Mouse (Mus musculus): ENCODE measurements at regions not wholly inside any gene's neighbourhood (a gene's known extent, or its start where the extent isn't known, plus 50 kb on each side); places are given as distances from the start of the nearest gene placed in this dataset.
"Not testable (repeated sequence)": the region's sequence is repeated elsewhere in the genome, so short reads cannot be mapped to it uniquely, and the experiment has no call there.

DNA sequence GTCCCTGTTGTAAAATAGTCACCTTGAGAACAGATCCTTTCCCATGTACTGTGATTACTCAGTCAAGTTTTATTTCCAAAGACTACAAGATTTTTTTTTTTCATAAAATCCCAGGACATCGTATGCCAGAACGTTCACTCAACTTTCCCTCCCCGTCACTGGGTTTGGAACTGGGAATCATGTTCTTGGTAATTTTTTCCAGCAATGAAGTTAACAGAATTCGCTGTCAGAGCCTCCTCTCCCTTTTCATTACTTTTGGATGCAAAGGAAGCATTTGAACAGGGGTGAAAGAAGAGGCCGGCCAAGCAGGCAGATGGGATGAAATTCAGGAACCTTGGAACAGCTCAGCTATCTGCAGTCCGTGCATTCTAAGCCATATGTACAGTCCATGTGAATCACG lies 589.7 kb upstream of the Clint1 start:
- DNase-seq, result no peak

DNA sequence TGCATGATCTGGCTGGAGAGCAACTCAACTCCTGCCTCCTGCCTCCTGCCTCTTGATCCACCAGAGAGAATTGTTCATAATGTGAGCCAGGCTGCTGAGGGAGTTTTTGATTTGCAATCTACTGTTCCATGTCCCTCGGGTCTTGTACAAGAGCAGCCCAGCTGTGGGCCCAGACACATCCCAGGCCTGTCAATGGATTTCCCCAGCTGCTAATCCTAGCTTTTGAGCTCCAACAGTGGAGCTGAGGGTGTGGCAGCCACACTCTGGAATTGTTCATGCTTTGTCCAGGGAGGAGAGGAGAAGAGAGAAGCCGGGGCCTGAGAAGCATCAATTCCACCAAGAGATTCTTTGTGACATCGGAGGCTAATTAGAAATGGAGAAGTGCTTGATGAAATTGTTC lies 587.9 kb upstream of the Clint1 start:
- DNase-seq, result peak; percentile 57

DNA sequence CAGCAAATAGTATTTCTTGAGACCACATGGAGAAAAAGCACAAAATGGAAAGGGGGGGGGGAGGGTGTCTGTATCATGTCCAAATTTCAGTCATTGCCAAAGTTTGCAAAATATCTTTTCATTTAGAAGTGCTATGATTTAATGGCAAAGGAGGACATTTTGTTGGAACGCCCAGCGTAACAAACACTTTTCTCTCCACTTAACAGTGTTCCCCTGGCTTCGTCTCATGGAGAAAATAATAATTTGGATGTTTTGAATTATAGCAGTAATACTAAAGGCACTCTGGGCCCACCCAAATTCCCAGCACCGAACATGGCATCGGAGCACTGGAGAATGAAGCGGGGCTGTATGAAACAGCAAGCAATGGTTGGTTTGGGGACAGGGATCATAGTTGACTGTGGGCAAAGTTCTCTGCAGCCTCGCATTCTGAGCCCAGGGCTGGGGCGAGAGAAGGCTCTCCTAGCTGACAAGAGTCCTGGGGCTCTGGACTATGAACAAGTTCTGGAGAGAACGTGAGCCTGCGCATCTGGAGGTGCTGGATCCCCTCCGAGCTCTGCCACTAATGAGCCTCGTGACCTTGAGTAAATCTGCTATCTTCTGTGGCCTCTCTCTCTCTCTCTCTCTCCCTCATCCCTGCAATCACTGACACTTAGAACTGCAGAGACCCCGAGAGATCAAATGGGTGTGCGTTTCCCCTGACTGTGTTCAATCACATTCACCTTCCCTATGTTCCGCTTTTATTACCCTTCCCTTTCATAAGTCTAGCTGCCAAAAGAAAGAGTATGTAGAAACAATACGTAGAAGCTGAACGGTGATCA lies 586.5 kb upstream of the Clint1 start:
- DNase-seq, result no peak

DNA sequence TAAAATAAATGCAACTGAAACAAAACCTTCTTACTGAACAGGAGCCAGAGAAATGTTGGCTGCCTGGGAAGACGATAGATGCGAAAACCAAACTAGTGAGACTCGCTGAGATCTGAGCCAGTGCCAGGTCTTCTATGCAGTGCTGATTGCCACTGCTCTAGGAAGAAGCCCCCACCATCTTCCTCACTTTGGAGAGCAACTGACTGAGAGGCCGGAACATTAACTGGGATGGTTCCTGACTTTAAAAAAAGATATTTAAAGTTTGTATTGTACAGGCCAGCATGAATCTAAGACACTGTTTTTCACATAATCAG lies 585.9 kb upstream of the Clint1 start:
- DNase-seq, result no peak

DNA sequence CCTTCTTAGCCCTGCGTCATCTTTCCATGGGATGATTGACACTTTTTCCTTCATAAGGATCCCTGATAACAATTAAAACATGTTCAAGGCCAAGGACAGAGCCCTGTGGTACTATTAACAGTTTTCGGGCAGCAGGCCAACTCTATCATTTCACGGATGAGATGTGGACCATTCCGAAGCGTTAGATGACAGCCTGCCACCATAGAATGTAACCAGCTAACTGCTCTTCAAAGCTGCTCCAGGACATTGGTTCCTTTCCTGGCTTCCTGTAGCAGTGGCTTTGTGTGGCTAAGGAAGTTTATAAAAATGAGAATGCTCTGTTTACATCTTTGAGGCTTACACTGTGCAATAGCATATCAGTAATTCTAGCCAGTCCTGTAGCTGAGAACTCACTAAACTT lies 582.6 kb upstream of the Clint1 start:
- peak; percentile 46 for DNase-seq

DNA sequence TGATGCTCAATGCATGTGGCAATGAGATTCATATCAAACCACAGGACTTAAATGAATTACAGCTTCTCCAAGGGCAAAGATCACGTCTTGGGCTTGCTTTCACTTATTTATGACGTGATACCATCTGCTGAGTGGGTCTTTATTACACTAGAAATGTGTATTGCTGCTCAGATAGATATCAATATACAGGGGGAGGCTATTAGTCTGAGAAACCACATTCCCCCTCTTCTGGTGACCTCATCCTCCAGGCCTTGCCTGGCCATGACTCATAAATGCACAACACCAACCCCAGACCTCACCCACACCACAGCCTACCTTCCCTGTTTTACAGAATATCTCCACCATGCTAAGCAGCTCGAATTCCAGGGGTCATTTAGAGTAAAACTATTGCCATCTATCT lies 580.6 kb upstream of the Clint1 start:
- no peak for DNase-seq

DNA sequence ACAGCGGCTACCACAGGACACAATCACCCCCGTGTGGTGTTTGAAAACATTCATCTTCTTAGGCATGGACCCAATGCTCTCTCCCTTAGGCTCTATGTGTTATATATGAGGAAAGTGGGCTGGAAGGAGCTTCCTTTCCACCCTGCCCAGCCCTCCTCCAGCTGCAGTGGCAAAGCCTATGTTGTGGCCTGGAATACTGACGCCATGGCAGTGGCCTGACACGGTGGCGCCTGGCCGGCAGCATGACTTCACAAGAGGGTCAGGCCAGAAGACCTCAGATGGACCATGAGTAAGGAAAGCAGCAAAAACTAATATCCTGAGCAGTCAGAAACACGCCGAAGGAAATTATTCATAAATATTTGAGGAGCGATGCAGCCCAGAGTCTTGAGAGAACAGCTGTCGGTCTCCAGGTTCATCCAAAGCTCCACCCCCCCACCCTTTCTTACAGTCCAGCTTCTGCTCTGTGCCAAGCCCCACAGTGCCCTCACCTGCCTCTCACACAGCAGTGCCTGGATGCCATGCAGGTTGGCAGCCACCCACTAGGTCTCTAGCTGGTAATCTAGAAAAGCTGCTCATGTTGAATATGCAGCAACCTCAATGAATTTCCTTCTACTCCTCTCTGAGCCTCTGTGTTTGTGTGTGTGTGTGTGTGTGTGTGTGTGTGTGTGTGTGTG lies 577.3 kb upstream of the Clint1 start:
- DNase-seq, result peak; percentile 33

DNA sequence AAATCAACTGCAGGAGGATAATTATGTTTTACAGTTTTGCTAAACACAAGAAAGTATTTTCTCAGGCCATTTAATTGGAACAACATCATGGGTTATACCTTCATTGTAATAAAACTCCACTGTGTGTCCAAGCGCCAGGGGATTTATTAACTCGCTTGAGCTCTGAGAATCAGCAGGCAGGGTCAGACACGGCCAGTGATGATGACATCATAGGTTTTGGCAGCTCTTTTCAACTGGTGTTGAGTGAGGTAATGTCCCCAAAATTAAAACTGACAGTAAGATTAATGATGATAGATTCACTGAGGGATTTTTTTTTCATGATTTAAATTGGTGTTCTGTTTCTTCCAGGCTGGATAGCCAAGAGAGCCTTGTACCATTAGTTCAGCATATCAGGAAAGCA lies 576.7 kb upstream of the Clint1 start:
- DNase-seq, result peak; percentile 56

DNA sequence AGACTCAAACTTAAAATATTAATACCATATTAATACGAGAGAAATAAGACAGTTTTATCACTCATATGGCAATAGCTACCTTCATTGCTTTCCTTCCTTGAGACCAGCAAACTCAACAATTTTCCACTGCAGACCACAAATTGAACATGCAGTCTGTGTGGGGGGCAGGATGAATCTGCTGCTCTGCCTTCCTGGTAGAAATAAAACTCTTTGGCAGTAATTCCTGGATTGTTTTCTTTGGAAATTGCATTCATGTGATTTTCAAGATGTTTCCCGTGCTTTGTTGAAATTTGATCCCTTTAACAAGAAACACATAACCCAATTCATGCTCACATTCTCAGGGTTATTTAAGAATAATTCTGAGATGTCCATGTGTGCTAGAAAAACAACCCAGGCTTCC lies 555.1 kb upstream of the Clint1 start:
- DNase-seq, result no peak

DNA sequence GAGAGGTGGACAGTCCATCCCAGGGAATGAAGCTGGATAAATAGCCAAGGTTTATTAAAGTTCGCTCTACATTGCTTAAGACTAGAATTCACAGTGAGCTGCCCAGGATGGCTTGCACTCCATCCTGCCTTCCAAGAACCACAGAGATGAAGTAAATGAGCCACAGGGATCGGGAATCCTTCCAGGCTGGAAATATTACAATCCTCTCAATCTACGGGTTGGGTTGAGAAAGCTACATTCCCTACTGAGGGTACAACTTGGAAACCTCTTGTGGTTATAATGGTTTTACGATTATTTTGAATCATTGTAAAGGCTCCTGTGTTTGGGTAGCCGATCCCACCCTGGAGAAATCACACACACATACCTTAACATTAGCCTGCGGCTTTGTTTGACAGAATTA lies 539.9 kb upstream of the Clint1 start:
- DNase-seq, result no peak

DNA sequence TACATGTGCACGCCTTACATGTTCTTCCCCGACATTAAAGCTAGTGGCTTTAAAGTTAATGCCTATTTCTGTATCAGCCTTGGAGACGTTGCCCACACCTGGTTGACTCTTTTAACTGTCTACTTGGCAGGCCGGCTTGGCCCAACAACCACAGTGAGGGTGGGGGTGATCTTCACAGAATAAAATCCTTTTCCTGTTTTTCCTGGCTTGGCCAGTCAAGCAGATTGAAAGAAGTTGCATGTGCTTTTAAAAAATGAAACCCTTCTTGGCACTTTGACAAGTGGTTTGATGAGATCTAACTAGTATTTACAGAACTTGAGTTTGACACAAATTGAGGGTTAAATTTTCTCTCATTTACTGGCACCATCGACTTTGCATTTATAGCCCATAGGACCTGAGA lies 528.1 kb upstream of the Clint1 start:
- no peak for DNase-seq

DNA sequence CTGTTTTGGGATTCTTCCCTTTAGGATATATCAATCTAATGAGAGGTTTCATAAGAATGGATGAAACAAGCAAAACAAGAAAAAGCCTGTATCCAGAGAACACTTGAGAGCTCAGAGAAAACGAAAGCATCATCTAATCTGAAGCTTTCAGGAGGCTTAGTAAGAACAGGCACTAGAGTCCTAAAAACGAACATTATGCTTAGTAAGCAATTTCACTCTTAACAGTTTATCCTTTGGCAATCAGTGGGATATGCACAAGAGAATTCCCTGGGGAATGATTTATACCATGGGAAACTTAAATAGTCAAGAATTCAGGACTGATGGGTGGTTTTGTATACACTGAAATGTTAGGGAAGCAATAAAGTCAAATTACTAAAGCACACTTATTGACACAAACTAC lies 521.5 kb upstream of the Clint1 start:
- no peak for DNase-seq

DNA sequence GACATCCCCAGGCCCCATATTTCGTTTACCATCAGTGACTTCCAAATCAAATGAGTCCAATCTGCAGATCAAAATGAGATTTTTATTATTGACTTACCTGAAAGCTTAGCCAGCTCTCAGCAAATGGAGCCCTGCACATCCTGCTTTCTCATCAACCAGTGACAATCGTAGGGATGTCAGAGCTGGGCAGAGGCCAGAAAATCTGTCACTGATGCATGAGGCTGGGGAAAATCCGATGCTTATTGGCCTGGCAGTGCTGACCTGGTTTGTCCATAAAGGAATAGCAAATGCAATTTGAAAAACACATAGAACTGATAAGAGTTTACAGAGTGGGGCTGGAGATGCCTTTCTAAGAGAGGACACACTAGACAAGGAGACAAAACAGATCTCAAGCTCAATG lies 518.1 kb upstream of the Clint1 start:
- peak; percentile 31 for DNase-seq

DNA sequence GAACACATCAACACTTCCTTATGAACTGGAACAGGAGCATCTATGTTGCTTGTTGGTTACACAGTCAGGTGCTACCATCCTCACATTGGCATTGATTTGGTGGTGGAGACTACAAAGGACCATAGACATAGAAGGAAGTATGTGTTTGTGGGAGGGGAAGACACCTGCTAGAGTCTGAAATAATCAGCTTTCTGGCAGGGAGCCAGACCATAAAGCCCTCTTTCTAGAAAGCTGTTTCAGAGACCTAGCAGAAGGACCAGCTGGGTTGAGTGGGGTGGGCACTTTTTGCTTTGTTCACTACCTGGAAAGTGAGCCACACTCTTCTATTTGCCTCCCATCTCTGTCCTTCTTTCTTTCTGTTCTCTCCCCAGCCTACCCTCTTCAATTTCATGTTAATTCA lies 502.5 kb upstream of the Clint1 start:
- peak; percentile 13 for DNase-seq

DNA sequence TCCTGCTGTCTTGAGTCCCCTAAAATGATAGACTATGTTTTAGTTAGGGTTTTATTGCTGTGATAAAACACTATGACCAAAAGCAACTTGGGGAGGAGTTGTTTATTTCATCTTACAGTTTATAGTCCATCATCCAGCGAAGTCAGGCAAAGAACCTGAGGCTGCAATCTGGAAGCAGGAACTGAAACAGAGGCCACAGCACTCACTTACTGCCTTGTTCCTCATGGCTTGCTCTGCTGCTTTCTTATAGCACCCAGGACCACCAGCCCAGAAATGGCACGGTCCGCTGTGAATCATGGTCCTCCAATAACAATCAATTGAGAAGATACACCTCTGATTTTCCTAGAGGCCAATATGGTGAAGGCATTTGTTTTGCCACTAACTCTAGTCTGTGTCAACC lies 486.5 kb upstream of the Clint1 start:
- no peak for DNase-seq

DNA sequence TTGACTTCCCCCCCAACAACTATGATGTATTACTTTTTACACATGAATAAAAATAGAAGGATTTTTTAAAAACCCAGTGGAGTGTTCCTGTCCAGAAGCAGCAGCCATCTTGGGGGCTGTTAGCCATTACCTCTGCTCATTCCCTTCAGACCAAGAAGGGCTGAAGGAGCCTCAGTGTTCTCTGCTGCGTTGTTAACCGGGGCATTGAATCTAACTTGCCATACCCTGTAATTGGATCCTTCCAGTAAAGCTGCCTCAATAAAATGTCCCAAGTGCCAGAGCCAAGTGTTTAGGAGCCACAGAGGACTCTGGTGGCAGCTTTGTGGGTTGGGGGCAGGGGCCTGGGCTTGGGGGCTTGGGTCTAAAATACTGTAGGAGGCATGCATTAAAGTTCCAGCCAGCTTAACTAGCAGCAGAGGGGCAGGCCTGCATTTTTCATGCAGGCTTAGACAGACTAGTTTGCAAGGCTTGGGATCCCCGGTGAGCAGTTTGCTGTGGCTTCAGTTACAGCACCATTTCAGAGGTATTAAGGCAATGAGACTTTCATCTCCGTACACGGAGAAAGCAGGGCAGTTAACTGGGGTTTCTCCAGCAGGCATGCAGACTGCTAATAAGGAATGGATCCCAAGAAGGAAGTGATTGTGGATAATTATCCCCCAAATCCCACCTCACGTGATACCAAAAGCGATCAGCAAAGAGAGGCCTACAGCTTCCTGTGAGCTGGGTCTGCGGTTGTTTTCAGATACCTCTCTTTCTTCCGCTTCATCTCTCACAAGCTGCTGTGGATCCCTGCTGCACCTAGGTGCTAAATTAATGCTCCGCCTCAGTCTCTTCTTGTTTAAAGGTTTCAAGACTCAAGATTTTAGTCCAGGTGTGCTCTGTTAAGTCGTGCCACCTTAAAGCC lies 462.4 kb upstream of the Clint1 start:
- no peak for DNase-seq

DNA sequence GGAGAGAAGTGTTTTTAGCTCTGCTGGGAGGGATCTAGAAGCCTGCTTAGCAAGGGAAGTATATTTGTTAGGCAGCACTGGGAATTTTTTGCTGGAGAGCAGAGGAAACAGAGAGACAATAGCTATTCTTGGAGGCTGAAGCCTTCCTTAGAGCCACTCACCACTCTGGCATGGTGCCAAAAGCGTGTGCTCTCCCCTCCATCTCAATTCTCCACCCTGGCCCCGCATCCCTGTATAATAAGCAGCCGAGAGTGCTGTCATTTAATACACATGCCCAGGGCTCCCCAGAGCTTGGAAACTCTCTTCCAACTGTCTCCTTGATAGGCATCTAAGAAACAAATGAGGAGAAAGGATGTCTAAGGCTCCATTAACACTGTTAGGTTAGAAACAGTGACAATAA lies 455.8 kb upstream of the Clint1 start:
- DNase-seq, result peak; percentile 65

DNA sequence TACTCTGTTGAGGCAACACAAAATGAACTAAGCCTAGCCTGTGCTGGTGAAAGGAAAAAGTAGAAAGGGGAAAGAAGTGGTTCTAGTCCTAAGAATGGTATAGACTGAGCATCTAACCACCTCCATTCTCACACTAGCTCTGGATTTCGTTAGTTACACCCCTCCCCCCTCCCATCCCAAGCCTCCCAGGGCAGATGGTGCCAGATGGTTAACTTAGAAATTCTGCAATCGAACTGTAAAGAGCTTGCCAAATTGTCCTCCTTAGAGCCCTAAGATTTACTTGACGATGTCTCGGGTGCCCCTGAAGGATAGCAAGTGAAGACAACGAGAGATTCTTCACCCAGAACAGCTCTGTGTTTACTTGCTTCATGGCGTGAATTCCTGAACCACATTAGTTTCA lies 453.7 kb upstream of the Clint1 start:
- no peak for DNase-seq

DNA sequence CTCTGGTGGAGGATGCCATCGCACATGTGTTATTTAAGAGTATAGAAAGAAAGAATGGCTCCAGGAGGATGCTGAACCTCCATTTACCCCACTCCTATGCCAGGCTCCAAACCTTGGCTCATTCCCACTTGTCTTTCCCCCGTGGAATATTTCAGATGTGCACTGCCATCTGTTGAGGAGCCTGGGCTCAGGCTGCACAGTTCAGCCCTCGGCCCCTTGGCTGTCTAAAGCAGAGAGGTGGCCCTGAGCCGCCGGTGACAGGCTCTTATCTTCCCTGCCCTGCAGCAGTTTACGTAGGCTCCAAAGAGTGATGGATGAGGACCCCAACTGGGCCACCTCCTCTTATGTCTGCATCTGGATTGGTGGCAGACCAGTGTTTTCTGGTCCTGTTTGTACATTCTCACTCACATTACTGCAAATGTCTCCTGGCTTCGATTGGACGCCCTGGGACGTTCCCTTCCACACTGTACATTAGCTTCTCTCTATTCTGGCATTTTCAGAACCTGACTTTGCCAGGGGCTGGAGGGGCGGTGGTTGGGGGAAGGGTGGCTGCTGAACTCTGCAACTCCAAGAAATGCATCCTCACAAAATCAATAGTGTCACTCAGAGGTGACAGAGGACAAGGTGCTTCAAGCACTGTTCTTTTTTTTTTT lies 447.3 kb upstream of the Clint1 start:
- no peak for DNase-seq

DNA sequence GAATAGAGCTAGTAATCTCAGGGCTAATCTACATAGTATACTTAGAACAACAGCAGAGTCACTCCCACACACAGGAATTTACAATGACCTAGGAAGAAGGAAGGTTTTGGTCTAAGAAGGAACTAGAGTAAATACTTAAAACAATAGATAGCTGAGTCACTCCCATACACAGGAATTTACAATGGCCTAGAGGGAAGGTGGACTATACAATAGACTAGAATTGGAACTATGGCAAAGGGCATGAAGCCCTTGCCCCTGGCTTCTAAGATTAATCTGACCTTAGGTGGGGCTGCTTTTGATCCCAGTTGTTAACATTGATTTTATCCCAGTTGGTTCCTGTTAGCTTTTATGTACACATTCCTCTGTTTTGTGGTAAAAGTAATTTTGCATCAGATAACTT lies 427.8 kb upstream of the Clint1 start:
- DNase-seq, result not testable (repeated sequence)

DNA sequence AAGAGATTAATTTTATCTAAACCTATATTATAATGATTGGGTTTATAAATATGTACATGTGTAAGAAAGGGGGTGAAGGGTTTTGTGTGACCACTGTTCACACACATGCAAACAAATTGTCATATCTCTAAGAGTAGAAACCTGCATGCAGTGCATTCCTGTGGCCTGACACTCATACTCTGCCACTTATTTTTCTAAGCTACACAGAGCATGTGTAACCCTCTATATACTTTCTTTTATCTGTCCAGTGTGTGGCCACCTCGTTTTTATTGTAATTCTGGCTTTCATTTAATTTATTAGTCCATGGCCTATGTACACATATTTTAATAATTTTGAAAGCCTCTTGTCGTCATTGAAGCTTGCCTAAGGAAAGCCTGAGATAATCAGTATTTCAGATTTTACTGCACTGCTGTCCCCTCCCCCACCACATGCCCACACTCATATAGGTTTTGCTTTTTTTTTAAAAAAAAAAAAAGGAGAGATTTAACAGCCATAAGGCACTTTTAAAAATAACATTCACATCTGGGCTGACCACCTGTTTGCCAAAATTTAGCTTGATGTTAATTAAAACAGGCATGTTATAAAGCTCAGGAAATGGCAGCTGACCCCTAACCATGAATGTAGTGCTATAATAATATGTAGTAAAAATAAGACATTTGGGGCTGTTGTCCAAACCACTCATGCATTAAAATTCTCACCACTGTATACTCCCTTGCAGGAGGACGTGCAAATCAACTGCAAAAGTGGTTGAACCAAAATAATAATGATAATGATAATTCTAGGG lies 410.7 kb upstream of the Clint1 start:
- DNase-seq, result no peak

DNA sequence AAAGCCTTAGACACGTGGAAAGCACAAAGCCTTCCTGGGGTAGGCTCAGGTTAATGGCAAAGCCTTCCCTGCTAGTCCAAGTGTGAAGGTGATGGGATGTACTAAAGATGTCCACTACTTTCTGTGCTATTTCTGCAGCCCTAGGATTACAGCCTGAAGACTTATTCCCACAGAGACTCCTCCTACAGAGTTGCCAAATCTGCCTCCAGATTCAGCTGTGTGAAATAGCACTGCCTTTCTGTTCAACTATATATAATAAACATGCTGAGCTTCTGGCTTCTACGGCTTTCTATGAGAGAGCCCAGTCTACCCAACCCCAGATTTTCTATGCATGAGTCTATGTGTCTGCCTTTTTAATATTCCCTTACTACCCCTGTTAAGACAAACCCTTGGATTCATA lies 405.3 kb upstream of the Clint1 start:
- no peak for DNase-seq

DNA sequence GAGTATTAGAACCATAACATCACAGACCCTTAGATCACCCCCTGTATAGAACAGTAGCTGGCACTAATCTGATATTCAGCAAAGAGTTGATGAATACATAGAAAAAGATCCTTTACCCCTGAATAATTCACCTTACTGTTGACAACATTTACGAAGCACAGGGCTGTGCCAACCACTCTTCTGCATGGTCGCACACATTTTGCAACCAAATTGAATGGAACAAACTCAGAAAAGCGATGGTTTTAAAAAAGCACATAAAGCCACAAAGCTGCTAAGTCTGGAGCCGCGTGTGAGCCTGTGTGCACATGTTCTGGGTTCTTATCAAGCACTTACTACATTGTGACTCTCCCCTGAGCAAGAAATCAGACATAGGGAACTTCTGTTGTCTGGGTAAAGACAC lies 397.6 kb upstream of the Clint1 start:
- peak; percentile 24 for DNase-seq

All from retina, postnatal 1 day (tissue).